Mouse (Mus musculus): ENCODE measurements at regions not wholly inside any gene's neighbourhood (a gene's known extent, or its start where the extent isn't known, plus 50 kb on each side); places are given as distances from the start of the nearest gene placed in this dataset.

- no peak for DNase-seq
- no peak overlapping the region for H3K4me3 ChIP-seq (replicated peaks; ENCODE audit: insufficient read depth, low read depth, low read length)
- no peak overlapping the region for H3K27ac ChIP-seq (ENCODE audit: insufficient read depth, low read length)
- no peaks in the 10 kb centered on the region for H3K4me1 ChIP-seq (ENCODE audit: control insufficient read depth, insufficient read depth, low read length)
- TF ChIP-seq POLR2A (IDR thresholded peaks at IDR 0.05; ENCODE audit: borderline replicate concordance, insufficient read depth, low read length) (no peak), CTCF (IDR thresholded peaks at IDR 0.05; ENCODE audit: borderline replicate concordance, insufficient read depth, low read depth, low read length) (no peak)
- no peaks in the 10 kb centered on the region for H3K27me3 ChIP-seq (ENCODE audit: control insufficient read depth, insufficient read depth, low read length)
- WGBS = 88% methylated on average over 6 of the region's 6 CpGs
Measured at GRCm38 (mm10) chr6:94793555-94793954, 93.6 kb upstream of the Lrig1 start.

DNA sequence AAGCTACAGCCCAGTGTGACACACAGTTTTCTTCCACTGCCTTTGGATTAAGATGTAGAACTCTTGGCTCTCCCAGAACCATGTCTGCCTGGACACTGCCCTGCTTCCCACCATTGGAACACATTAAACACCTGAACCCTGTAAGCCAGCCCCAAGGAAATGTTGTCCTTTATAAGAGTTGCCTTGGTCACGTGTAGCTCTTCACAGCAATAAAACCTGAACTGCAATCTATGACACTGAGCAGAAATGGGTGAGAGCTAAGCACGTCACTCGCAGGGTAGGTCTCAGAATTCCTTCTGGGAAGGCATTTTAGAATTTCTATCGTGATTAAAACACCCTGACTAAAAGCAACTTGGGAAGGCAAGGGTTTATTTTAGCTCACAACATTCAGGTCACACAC lies 92.4 kb upstream of the Lrig1 start:
- WGBS = 84% methylated on average over 4 of the region's 4 CpGs
- Histone ChIP-seq H3K4me1 (ENCODE audit: control insufficient read depth, insufficient read depth, low read length) (no peaks in the 10 kb centered on the region), H3K4me3 (replicated peaks; ENCODE audit: insufficient read depth, low read depth, low read length) (no peak overlapping the region), H3K27me3 (ENCODE audit: control insufficient read depth, insufficient read depth, low read length) (no peaks in the 10 kb centered on the region), H3K27ac (ENCODE audit: insufficient read depth, low read length) (no peak overlapping the region)
- no peak for DNase-seq
- TF ChIP-seq POLR2A (IDR thresholded peaks at IDR 0.05; ENCODE audit: borderline replicate concordance, insufficient read depth, low read length) = no peak
- no peak for TF ChIP-seq CTCF (IDR thresholded peaks at IDR 0.05; ENCODE audit: borderline replicate concordance, insufficient read depth, low read depth, low read length)

DNA sequence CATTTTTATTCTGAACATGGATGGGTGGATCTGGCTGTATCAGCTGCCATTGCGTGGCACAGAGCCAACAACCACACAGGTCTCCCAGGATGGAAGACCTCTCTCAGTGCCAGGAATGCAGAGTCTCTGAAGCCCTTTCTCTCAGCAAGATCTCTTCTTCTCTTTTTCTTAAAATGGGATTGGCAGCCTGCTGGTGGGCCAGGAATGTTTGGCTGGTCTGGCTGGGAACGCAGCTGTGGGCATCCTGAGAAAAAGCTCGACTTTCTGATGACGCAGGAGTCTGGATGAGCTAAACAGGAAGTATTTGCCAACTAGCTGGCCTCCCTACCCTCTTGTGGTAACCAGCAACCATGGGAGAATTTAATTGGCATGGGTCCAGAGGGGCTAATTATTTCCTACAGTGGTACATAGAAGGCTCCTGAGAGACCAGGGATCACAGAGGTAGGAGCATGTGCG lies 89.4 kb upstream of the Lrig1 start:
- TF ChIP-seq CTCF (IDR thresholded peaks at IDR 0.05; ENCODE audit: borderline replicate concordance, insufficient read depth, low read depth, low read length) (no peak), POLR2A (IDR thresholded peaks at IDR 0.05; ENCODE audit: borderline replicate concordance, insufficient read depth, low read length) (no peak)
- Histone ChIP-seq H3K27me3 (ENCODE audit: control insufficient read depth, insufficient read depth, low read length) (no peaks in the 10 kb centered on the region), H3K4me1 (ENCODE audit: control insufficient read depth, insufficient read depth, low read length) (no peaks in the 10 kb centered on the region), H3K4me3 (replicated peaks; ENCODE audit: insufficient read depth, low read depth, low read length) (no peak overlapping the region), H3K27ac (ENCODE audit: insufficient read depth, low read length) (no peak overlapping the region)
- 12% methylated on average over 5 of the region's 5 CpGs for WGBS
- peak; percentile 14 to 24 for DNase-seq

GRCm38 (mm10) chr6:94783471-94783870 lies 83.5 kb upstream of the Lrig1 start:
- 64% methylated on average over 1 of the region's 1 CpGs for WGBS
- H3K27ac ChIP-seq (ENCODE audit: insufficient read depth, low read length) = no peak overlapping the region
- H3K4me1 ChIP-seq (ENCODE audit: control insufficient read depth, insufficient read depth, low read length) = no peaks in the 10 kb centered on the region
- H3K27me3 ChIP-seq (ENCODE audit: control insufficient read depth, insufficient read depth, low read length) = no peaks in the 10 kb centered on the region
- no peak overlapping the region for H3K4me3 ChIP-seq (replicated peaks; ENCODE audit: insufficient read depth, low read depth, low read length)
- no peak for DNase-seq
- TF ChIP-seq POLR2A (IDR thresholded peaks at IDR 0.05; ENCODE audit: borderline replicate concordance, insufficient read depth, low read length) = no peak
- no peak for TF ChIP-seq CTCF (IDR thresholded peaks at IDR 0.05; ENCODE audit: borderline replicate concordance, insufficient read depth, low read depth, low read length)

DNA sequence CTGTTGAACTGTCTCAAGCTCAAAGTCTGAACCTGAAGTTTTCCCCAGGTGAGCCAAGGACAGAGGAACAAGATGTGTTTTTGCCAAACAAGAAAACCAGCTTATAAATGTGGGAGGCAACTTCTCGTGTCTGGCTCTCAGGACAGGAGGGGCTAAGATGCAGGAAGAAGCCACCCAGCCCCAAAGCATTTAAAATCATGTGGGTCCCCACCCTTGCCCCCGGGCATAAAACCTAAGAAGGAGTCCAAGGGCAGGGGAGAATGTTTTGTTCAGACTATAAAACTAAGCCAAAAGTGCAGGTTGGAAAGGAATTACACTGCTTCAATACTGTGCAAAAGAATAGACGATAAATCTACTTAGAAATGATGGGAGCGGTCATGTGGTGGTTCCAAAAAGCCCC lies 80.7 kb upstream of the Lrig1 start:
- DNase-seq = no peak
- Histone ChIP-seq H3K4me3 (replicated peaks; ENCODE audit: insufficient read depth, low read depth, low read length) (no peak overlapping the region), H3K27ac (ENCODE audit: insufficient read depth, low read length) (no peak overlapping the region), H3K4me1 (ENCODE audit: control insufficient read depth, insufficient read depth, low read length) (no peaks in the 10 kb centered on the region), H3K27me3 (ENCODE audit: control insufficient read depth, insufficient read depth, low read length) (no peaks in the 10 kb centered on the region)
- 82% methylated on average over 4 of the region's 4 CpGs for WGBS
- no peak for TF ChIP-seq CTCF (IDR thresholded peaks at IDR 0.05; ENCODE audit: borderline replicate concordance, insufficient read depth, low read depth, low read length)
- TF ChIP-seq POLR2A (IDR thresholded peaks at IDR 0.05; ENCODE audit: borderline replicate concordance, insufficient read depth, low read length) = no peak

DNA sequence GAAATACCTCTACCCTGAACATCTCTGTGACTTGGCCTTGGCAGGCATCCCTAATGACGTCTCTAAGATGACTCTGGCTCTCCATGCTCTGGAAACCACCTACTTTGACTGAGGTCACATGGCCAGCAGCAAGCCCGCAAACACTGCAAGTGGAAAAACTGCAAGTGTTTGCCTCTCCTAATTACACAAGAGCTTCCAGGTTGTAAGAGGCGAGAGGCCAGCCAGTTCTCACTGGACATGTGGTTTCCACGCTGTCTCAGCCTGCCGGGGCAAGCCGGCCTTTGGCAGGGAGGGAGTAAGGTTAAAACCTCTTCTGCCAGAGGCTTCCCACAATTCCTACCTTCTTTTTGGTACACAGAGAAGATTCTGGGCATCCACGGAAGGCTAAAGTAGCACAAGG lies 79.9 kb upstream of the Lrig1 start:
- H3K4me3 ChIP-seq (replicated peaks; ENCODE audit: insufficient read depth, low read depth, low read length) = no peak overlapping the region
- peak in 1 of 2 experiments; percentile 4 for DNase-seq
- H3K27ac ChIP-seq (ENCODE audit: insufficient read depth, low read length) = no peak overlapping the region
- TF ChIP-seq CTCF (IDR thresholded peaks at IDR 0.05; ENCODE audit: borderline replicate concordance, insufficient read depth, low read depth, low read length) (no peak), POLR2A (IDR thresholded peaks at IDR 0.05; ENCODE audit: borderline replicate concordance, insufficient read depth, low read length) (no peak)
- no peaks in the 10 kb centered on the region for H3K4me1 ChIP-seq (ENCODE audit: control insufficient read depth, insufficient read depth, low read length)
- H3K27me3 ChIP-seq (ENCODE audit: control insufficient read depth, insufficient read depth, low read length) = no peaks in the 10 kb centered on the region
- 28% methylated on average over 7 of the region's 7 CpGs for WGBS

GRCm38 (mm10) chr6:94779213-94779612 lies 79.3 kb upstream of the Lrig1 start:
- TF ChIP-seq CTCF (IDR thresholded peaks at IDR 0.05; ENCODE audit: borderline replicate concordance, insufficient read depth, low read depth, low read length) (no peak), POLR2A (IDR thresholded peaks at IDR 0.05; ENCODE audit: borderline replicate concordance, insufficient read depth, low read length) (no peak)
- DNase-seq = no peak
- 81% methylated on average over 7 of the region's 7 CpGs for WGBS
- H3K27ac ChIP-seq (ENCODE audit: insufficient read depth, low read length) = no peak overlapping the region
- no peaks in the 10 kb centered on the region for H3K27me3 ChIP-seq (ENCODE audit: control insufficient read depth, insufficient read depth, low read length)
- no peak overlapping the region for H3K4me3 ChIP-seq (replicated peaks; ENCODE audit: insufficient read depth, low read depth, low read length)
- no peaks in the 10 kb centered on the region for H3K4me1 ChIP-seq (ENCODE audit: control insufficient read depth, insufficient read depth, low read length)

DNA sequence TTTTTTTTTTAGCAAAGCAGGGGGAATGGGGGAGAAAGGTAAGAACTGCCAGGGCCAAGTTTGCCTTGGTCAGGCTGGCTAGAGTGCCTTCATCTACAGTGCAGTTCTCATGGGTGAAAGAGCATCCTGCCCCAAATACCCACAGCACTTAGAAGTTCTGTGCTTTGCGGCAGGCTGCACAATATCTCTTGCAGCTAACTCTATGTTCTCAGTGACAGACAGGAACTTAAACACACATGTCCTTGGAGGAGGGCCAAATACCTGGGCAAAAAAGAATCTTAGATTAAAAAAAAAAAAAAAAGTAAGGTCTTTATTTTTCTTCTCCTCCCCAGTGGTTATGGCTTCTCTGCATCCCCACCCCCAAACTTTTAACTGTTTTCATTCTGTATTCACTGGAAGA lies 78.8 kb upstream of the Lrig1 start:
- 80% methylated on average over 1 of the region's 1 CpGs for WGBS
- H3K4me1 ChIP-seq (ENCODE audit: control insufficient read depth, insufficient read depth, low read length) = no peaks in the 10 kb centered on the region
- no peak overlapping the region for H3K4me3 ChIP-seq (replicated peaks; ENCODE audit: insufficient read depth, low read depth, low read length)
- DNase-seq = no peak
- no peaks in the 10 kb centered on the region for H3K27me3 ChIP-seq (ENCODE audit: control insufficient read depth, insufficient read depth, low read length)
- no peak overlapping the region for H3K27ac ChIP-seq (ENCODE audit: insufficient read depth, low read length)
- TF ChIP-seq CTCF (IDR thresholded peaks at IDR 0.05; ENCODE audit: borderline replicate concordance, insufficient read depth, low read depth, low read length) (no peak), POLR2A (IDR thresholded peaks at IDR 0.05; ENCODE audit: borderline replicate concordance, insufficient read depth, low read length) (no peak)

Measured in cerebellum, adult 2 months (tissue).